Mouse (Mus musculus) kidney, postnatal 25 days (tissue): Measurements from ENCODE around the gene Dhrs9.
"Not testable (repeated sequence)": the region's sequence is repeated elsewhere in the genome, so short reads cannot be mapped to it uniquely, and the experiment has no call there.

Experiments used
- DNase-seq, 2 experiments: peaks; one replicate each; pipeline ENCODE4 v3.0.0; 2021; ENCODE audit warnings: mixed read lengths in 2 of 2

The Dhrs9 gene

GRCm38 (mm10) chr2:69380281-69380680, at the start of gene Dhrs9:
TSS of gene Dhrs9 (plus strand) at chr2:69380445.
- DNase-seq: no peak

- not testable (repeated sequence) for DNase-seq
These were observed 48.7 kb upstream of the Dhrs9 start for GRCm38 (mm10) chr2:69331523-69331922.

- no peak for DNase-seq
These were observed 38.7 kb upstream of the Dhrs9 start for GRCm38 (mm10) chr2:69341506-69341905.

- DNase-seq: no peak
These were observed 37.6 kb upstream of the Dhrs9 start, which contains the start of gene Abcb11 for GRCm38 (mm10) chr2:69342496-69343221. TSS of gene Abcb11 (minus strand) at chr2:69342616.

GRCm38 (mm10) chr2:69355402-69355801, 24.8 kb upstream of the Dhrs9 start:
- not testable (repeated sequence) for DNase-seq

GRCm38 (mm10) chr2:69364831-69365230, 15.4 kb upstream of the Dhrs9 start:
- no peak for DNase-seq

GRCm38 (mm10) chr2:69365275-69365674, 15.0 kb upstream of the Dhrs9 start:
- peak; percentile 57 to 67 for DNase-seq

- no peak for DNase-seq
These were observed 3.5 kb upstream of the Dhrs9 start for GRCm38 (mm10) chr2:69376780-69377179.

GRCm38 (mm10) chr2:69379801-69380200, 444 bp upstream of the Dhrs9 start:
- DNase-seq: no peak

- DNase-seq: no peak
These were observed 1.5 kb downstream of the Dhrs9 start for GRCm38 (mm10) chr2:69381740-69382139.

GRCm38 (mm10) chr2:69382838-69383237, 2.6 kb downstream of the Dhrs9 start:
- no peak for DNase-seq

- DNase-seq: peak; percentile 21 to 66
These were observed 6.0 kb downstream of the Dhrs9 start for GRCm38 (mm10) chr2:69386118-69386871.

- no peak for DNase-seq
These were observed 13.7 kb downstream of the Dhrs9 start for GRCm38 (mm10) chr2:69393947-69394346.

GRCm38 (mm10) chr2:69395597-69396248, 15.5 kb downstream of the Dhrs9 start:
- DNase-seq: no peak

GRCm38 (mm10) chr2:69396760-69397435, 16.7 kb downstream of the Dhrs9 start:
- DNase-seq: no peak

GRCm38 (mm10) chr2:69400866-69401604, 20.8 kb downstream of the Dhrs9 start:
- DNase-seq: peak; percentile 31 to 46

GRCm38 (mm10) chr2:69401891-69402290, 21.6 kb downstream of the Dhrs9 start:
- DNase-seq: no peak

GRCm38 (mm10) chr2:69402309-69402708, 22.1 kb downstream of the Dhrs9 start:
- DNase-seq: no peak

- no peak for DNase-seq
These were observed 25.4 kb downstream of the Dhrs9 start for GRCm38 (mm10) chr2:69405692-69406091.

GRCm38 (mm10) chr2:69414539-69414938, 34.3 kb downstream of the Dhrs9 start:
- no peak for DNase-seq

GRCm38 (mm10) chr2:69415070-69415469, 34.8 kb downstream of the Dhrs9 start:
- no peak for DNase-seq

GRCm38 (mm10) chr2:69418294-69418881, 38.1 kb downstream of the Dhrs9 start:
- no peak for DNase-seq
